Mouse (Mus musculus) adrenal gland, postnatal 10 days (tissue): ENCODE results near the gene Samd4b. TPM values are rescaled to one million over a fixed set of nuclear protein-coding genes. Genes with fewer than 3 reads are reported as not detected.

ENCODE experiments used
- DNase-seq: peaks from one replicate; pipeline ENCODE4 v3.0.0; 2021; ENCODE audit warnings: mixed read lengths
- total RNA-seq, 2 experiments: library from RNA; stranded (reverse); gene quantifications; 2 replicates each; pipeline ENCODE4 v1.2.3; 2021

Samd4b gene
- total RNA-seq, 2 experiments from 2014 or later, result 45.5 to 49.6 TPM

DNA sequence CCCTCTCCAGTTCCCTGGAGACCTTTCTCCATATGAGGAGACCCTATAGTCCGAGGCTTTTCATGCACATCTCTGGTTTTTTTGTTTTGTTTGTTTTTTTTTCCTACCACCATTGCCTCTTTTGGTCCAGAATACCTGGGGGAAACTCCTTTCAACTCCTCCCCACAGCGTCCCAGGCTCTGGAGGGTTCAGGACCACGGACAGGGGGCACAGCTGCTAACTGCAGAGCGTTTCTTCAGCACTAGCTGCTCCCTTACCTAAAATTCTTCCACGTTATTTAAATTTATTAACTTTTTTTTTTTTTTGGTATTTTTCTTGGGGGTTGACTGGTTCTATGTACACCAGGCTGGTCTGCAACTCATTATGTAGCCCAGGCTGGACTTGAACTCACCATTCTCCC lies 92.4 kb downstream of the Samd4b start:
- DNase-seq, result peak; percentile 68

GRCm38 (mm10) chr7:28495426-28495825 lies 102.5 kb downstream of the Samd4b start:
- no peak for DNase-seq

GRCm38 (mm10) chr7:28492310-28492709 lies 105.6 kb downstream of the Samd4b start:
- no peak for DNase-seq

DNA sequence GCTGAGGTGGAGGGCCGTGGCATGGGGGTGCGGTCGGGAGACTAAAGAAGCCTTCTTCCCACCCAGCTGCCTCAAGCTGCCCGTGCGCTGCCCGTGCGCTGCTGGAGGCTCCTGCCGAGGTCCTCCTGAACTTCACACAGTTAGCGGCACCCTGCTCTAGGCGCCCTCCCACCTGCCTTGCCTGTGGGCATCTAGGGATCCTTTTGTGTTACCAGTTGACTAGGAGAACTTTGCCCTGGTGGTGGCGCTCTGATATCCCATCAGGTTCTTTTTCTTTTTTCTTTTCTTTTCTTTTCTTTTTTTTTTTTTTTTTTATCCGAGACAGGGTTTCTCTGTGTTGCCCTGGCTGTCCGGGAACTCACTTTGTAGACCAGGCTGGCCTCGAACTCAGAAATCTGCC lies 107.0 kb downstream of the Samd4b start:
- DNase-seq, result no peak

DNA sequence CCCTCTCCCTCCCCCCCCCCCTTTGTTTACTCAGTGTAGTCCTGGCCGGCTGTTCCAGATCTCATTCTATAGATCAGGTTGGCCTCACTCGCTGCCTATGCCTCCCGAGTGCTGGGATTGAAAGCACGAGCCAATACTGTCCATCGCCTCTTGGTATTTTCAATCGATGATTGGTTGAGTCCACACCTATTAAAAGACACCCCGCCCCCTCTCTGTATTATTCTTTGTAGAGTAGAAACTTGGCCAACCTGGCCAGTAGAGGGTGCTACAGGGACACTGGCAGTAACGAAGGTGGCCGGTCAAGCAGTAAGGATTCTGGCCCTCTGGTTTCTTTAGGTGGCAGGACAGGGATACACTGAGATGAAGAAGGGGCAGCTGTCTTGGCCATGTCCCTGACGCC lies 107.5 kb downstream of the Samd4b start:
- DNase-seq, result peak; percentile 73

DNA sequence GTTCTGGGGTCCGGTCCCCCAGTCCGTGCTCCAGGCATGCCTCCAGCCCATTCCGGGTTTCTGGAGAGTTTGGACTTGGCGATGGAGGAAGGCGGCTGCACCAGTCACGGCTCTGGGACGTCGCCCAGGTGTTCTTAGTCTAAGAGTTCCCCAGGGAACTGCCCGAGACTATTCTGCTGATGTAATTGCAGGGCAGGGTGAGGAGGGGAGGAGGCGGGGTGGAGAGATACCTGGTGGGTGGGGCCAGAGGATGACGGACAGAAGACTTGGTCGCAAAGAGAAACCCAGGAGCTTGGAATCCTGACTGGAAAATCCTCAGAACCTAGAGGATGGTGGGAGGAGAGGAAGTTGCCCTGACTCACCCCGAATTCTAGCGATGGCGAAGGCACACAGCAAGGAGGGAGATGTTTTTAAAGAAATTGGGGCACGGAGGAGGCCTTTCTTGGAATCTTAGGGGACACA lies 109.9 kb downstream of the Samd4b start:
- peak; percentile 37 for DNase-seq

- DNase-seq, result no peak
These were observed 113.8 kb downstream of the Samd4b start for GRCm38 (mm10) chr7:28484192-28484591.

DNA sequence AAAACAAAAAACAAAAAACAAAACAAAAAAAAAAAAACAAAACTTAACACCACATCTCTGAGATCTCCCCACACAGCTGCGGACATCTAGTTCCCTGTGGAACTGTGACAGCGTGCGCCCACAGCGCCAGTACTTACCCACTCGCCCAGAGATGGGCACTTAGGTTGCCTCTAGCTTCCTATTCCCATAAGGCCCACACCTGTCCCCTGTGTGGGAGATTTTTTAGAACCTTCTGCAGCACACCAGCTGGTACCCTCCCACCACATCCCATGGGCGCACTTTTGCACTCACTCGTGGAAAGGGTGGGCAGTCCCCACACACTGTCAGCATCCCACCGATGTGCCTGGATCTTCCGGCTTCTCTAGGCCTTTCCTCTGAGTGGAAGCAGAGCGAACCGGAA lies 115.1 kb downstream of the Samd4b start:
- no peak for DNase-seq

DNA sequence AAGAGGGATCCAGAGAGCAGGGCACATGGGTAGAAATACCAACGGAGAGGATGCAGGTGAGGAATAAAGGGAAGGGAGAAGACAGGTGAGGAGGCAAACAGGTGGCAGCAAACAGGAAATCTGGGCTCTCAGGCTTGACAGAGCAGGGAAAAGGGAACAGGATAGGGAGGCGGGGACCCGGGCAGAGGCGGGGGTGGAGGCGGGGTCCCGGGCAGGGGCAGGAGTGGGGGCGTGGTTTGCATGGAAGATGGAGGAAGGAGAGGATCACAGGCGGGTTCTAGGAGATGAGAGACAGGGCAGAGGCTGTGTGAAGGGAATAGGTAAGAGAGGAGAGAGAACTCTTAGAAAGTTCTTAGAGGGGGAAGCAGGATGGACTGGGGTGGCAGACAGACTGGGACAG lies 119.1 kb downstream of the Samd4b start:
- peak; percentile 42 for DNase-seq

DNA sequence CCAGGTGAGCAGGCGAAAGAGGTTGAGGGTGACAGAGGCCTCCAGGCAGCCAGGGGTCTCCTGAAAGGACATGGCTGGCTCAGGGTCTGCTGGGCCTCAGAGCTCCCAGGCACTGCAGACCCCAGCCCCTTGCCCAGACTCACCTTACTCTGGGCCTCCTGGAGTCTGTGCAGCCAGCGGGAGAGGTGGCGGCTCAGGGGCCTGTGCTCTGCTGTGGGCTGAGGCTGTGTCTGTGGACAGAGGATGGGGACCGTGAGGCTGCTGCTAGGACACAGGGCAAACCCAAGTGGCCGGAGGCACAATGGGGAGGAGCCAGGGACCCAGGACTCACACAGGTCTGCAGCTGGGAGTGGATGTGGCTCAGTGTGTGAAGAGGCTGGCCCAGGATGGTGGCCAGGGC lies 120.6 kb downstream of the Samd4b start:
- DNase-seq, result no peak

- no peak for DNase-seq
These were observed 121.8 kb downstream of the Samd4b start for GRCm38 (mm10) chr7:28476191-28476590.

GRCm38 (mm10) chr7:28467213-28467751 lies 130.7 kb downstream of the Samd4b start:
- DNase-seq, result peak; percentile 83

DNA sequence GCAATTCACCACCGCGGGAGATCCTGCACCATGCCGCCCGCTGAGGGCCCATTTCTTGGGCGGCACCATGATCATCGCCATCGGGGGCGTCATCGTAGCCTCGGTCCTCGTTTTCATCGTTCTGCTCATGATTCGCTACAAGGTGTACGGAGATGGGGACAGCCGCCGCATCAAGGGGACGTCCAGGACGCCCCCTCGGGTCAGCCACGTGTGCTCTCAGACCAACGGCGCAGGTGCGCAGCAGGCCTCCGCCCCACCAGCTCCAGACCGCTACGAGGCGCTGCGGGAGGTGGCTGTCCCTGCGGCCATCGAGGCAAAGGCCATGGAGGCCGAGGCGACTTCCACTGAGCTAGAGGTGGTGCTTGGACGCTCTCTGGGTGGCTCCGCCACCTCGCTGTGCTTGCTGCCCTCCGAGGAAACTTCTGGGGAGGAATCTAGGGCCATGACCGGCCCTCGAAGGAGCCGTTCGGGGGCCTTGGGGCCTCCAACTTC lies 131.2 kb downstream of the Samd4b start:
- no peak for DNase-seq

DNA sequence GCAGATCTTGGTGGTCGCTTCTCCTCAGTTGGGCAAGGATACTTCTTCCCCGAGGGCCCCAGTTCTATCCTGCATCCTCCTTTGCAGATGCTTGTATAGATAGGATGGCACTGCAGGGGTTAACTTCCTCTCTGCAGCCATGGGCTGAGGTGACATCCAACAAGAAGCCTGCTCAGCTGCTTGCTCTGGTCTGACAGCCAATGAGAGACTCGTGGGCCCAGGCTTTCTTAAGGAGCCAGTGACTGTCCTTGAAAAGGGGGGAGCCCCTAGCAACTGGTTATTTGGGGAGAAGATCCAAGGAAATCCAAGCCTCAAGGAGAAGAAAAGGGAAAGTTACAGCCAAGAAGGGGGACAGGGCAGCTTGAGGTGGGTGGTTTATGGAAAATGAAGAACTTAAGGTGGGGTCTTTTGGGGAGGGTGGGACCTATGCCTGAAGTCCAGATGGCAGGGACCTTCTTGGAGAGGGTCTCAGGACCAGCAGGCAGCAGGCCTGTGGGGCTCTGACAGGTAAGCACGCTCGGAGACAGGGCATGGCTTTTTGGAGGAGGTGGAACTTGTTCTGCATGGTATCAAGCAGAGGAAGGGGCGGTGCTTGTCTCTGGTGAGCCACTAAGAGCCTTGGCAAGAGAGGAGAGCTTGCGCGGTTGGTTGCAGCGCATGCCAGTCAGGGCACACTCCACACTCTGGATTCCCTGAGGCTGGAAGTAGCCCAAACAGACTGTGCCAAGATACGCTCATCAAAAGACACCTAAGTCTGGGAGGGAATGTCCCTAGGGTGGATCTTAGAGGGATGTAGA lies 133.3 kb downstream of the Samd4b start:
- peak; percentile 79 for DNase-seq

- no peak for DNase-seq
These were observed 135.2 kb downstream of the Samd4b start for GRCm38 (mm10) chr7:28462769-28463168.

- no peak for DNase-seq
These were observed 137.6 kb downstream of the Samd4b start for GRCm38 (mm10) chr7:28460361-28460760.

GRCm38 (mm10) chr7:28452361-28453005 lies 145.5 kb downstream of the Samd4b start:
- DNase-seq, result no peak

DNA sequence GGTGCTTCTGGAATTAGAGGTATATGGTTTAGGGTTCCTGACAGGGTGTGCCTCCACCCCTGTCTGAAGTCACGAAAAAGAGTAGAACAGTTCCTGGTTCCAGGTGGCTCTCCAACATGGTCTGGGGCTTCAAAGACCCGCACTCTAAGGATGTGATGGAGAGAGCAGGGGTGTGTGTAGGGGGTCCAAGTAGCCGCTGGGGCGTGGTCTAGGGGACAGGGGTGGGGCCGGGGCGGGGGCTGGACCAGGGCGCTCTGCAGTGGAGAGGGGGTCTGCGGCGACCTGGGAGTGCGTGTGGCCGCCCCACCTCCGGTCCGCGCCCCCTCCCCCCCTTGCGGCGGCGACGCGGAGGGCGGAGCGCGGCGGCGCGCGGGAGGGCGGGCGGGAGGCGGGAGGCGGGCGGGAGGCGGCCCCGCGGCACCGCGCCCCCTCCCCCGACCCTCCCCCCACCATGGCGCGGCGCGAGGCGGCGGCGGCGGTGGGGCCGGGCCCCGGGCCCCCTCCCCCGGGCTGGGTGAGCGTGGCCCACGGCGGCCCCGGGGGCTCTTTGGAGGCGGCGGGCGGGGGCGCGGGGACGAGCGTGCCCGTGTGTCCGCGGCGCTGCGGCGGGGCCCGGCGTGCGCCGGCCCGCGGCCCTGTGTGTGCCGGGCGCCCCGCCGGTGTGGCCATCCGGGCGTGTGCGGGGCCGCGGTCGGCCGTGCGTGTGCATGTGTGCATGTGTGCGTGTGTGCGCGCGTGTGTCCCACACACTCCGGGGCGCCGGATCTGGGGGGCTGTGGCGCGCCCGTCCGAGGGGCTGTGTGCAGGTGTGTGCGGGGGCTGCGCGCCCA lies 146.2 kb downstream of the Samd4b start, which contains the start of gene Lrfn1:
Gene Lrfn1 (plus strand): TSS at position 450 of the 830 bp plus-strand sequence.
- peak; percentile 44 for DNase-seq

DNA sequence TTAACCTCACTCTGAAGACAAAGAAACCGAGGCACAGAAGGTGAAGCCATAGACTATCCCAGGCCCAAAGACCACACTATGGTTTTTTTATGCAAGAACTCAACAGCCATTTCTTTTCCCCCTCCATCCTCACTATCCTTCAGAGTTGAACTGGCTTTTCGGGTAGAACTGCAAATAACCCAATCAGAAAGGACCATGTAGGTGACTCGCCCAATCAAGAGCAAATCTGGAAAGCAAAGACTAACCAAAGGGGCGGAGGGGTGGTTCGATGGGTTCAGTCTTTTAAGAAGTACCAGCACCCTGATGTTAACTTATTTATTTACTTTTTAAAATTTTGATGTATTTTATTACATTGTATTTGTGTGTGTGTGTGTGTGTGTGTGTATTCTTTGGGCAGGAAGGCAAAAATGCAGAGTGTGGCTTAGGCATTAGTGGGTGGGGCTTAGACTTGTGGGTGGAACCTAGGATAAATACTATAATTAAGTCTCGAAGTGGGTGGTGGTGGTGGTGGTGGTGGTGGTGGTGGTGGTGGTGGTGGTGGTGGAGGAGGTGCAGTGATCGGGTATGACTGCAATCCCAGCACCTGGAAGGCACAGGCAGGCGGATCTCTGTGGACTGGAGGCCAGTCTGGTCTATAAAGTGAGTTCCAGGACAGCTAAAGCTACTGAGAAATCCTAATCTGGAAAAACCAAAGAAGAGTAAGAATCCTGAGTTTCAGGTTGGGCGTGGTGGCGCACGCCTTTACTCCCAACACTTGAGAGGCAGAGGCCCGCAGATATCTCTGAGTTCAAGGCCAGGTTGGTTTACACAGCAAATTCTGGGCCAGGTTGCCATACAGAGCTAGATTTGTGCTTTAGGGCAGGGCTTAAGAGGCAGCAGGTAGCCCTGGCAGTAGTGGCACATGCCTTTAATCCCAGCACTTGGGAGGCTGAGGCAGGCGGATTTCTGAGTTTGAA lies 149.8 kb downstream of the Samd4b start:
- DNase-seq, result no peak

GRCm38 (mm10) chr7:28447101-28447830 lies 150.7 kb downstream of the Samd4b start:
- peak; percentile 66 for DNase-seq
